Mouse (Mus musculus): Measurements from ENCODE around the gene Garnl3.
"Not testable (repeated sequence)": the region's sequence is repeated elsewhere in the genome, so short reads cannot be mapped to it uniquely, and the experiment has no call there.

Garnl3 gene

GRCm38 (mm10) chr2:33022846-33023245 lies 108.6 kb downstream of the Garnl3 start:
- DNase-seq = peak; percentile 35 to 60

- peak; percentile 60 to 76 for DNase-seq
Observed at GRCm38 (mm10) chr2:33018026-33018425, 113.4 kb downstream of the Garnl3 start.

GRCm38 (mm10) chr2:33017191-33017590 lies 114.3 kb downstream of the Garnl3 start:
- DNase-seq = no peak

DNA sequence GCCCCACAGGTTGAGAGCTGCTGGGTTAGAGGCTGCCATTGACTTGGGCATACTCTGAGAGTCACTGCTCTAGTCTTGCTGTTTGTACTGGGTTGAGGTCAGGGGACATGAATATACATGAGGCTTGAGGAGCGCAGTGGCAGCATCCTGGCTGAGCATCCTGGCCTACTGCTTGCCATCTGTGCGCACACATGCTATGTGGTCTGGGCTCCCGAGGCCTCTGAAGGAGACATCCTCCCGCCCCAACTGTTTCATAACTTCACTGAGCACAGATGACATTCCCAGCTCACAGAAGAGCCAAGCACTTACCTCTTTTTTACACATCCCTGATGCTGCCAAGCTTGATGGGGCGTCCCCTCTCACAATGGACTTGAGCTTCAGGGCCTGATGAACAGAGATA lies 116.6 kb downstream of the Garnl3 start:
- DNase-seq = no peak

DNA sequence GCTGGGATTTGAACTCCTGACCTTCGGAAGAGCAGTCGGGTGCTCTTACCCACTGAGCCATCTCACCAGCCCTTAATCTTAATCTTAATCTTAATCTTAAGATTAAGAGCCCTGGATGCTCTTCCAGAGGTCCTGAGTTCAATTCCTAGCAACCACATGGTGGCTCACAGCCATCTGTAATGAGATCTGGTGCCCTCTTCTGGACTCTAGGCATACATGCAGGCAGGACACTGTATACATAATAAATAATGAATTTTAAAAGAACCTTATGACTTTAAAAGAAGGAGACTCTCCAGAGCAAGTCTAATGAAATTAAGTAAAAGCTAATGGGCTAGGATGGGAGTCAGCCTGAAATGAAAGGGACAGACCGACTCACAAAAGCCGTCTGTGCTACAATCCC lies 122.4 kb downstream of the Garnl3 start:
- not testable (repeated sequence) for DNase-seq

DNA sequence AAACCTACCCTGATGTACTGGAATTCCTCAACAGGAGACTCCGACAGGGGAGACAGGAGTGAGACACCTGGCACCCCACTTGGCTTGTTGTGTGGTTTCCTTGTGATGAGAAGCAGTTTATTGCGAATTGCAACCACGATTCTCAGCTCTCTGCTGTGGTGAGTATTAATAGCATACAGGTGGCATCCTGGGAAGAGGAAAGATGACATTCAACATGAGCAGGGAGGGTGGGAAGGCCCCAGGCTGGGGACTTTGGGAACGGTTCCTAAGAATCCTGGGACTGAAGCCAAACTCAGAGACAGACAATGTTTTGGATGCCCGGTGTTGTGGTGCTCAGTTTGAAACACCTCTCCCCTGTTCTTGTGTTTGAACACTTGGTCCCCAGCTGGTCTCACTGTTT lies 126.4 kb downstream of the Garnl3 start:
- DNase-seq = no peak

DNA sequence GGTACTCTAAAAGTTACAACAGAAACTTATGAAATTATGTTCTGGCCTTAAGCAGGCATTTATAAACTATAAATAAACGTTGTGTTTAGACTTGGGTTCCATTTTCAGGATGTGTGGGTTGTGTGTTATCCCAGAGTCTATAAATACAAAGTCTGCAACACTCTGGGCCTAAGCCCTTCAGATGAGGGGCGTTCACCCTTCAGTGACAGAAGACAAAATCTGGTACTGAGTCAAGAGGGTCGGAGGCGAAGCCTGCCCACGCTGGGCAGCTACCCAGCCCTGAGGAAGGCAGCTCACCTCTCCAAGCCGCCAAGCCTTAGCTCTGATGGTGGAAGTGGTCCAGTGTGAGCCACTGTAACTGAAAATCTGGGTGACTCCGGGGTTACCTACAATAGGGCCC lies 129.3 kb downstream of the Garnl3 start:
- DNase-seq = no peak

GRCm38 (mm10) chr2:32999752-33000151 lies 131.7 kb downstream of the Garnl3 start:
- DNase-seq = no peak

- no peak for DNase-seq
Observed at GRCm38 (mm10) chr2:32997792-32998191, 133.7 kb downstream of the Garnl3 start.

DNA sequence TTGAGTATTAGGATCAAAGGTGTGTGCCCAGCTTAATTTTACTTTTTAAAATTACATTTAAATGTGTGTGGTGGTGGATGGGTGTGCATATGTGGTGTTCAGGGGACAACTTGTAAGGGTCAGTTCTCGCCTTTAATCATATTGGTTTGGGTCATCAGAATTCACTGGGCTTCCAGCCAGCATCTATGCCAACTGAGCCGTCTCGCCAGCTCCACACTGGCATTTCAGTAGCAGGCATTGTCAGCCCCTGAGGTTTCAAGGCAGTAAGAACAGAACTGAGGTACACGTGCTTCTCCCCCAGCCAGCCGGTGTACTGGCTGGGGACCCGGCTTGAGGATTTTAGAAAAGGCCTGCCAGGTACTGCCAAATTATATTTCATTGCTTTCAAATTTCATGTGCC lies 134.4 kb downstream of the Garnl3 start:
- DNase-seq = no peak

DNA sequence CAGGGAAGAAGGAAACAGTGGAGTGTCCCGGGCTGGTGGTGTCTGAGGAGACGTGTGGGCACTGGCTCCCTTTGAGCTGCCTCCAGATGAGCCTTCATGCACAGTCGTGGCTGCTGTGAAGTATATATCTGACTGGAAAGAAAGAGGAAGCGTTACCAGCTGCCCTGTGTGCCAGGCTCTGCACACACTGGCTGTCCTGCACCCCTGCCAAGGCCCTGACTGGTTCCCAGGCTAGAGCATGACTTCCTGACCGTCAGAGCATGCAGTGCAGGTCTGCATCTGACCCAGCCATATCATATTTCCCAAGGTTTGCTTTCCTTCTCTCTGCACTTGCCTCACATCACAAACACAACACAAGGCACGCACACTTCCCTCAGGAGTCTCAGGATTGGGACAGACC lies 139.3 kb downstream of the Garnl3 start:
- DNase-seq = no peak

DNA sequence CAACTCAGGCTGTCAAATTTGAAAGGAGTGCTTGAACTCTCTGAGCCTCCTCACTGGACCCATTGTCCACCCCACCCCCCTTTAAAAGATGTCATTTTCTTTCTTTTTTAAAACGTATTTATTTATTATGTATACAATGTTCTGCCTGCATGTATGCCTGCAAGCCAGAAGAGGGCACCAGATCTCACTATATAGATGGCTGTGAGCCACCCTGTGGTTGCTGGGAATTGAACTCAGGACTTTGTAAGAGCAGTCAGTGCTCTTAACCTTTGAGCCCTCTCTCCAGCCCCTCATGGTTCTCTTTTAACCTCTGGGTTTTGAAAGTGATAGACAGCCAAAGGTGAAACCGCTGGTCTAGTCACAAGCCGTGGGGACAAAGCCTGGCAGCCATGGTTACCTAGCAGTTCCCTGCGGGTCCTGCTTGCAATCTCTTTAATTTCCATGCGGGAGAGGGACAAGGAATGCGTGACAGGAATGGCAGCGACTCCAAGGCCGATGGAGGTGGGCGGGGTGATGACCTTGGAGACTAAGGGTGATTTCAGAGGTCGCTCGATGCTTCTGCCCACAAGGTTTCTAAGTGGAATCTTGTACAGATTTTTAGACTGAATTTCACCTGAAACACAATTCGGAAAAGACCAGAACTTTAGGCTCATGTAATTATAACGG lies 141.2 kb downstream of the Garnl3 start:
- no peak for DNase-seq

- DNase-seq = peak in 1 of 2 experiments; percentile 40
Observed at GRCm38 (mm10) chr2:32989376-32989775, 142.1 kb downstream of the Garnl3 start.

DNA sequence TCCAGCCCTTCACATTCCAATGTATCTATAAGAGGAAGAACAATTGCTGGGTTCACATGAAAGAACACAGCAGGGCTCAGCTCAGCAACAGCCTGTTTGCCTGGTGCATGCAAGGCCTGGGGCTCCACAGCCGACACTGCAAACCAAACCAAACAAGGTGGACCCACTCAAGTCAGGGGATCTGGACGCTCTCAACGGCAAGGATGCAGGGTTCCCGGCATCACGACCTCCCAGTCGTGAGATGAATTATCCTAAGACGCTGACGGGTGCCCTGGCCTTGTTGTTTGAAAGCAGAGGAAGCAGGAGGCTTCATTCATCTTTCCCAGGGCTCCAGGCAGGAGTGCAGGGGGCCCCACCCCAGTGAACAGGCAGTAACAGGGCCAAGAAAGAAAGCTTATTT lies 145.6 kb downstream of the Garnl3 start:
- DNase-seq = no peak

DNA sequence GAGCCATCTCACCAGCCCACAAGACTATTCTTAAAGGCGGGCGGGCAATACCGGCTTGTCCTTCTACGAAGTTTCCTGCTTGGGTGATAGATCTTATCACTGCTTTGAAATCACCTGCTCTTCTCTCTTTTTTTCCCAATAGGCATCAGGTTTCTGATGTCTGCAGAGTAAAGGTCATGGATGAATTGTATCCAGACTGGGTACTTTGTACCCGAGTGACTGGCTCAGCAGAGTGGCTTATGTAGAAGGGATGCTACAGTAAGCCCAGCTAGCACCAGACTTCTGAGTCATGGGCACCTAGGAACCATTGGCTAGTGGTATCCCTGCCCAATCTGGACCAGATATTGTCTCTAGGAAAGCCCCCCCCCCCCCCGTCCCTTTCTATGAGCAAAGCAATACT lies 147.8 kb downstream of the Garnl3 start:
- no peak for DNase-seq

GRCm38 (mm10) chr2:32982700-32983099 lies 148.8 kb downstream of the Garnl3 start:
- DNase-seq = no peak

DNA sequence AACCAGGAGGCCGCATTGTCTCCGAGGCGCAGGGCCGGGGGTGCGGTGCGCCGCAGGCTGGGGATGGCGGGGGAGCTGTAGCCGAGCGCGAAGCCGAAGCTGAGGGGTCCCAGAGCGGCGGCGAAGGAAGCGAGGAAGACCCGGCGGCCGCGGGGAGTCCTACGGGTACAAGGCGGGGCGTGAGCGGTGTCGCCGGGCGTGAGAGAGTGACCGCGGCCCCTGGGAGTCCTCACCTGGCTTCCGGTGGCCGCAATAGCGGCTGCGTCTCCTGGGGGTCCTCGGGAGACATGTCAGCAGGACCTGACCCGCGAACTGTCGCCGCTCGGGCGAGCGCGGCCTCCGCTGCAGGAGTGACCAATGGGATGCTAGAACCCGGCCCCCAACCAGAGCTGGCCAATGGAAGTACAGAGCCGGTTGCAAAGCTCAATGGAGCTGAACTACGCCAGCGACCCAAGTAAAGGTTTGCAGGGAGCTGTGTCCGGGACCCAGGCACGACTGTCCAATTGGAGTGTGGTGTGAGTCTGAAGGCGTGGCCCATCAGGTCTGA lies 149.7 kb downstream of the Garnl3 start, which contains the start of gene Slc2a8:
TSS of gene Slc2a8 (minus strand) at position 359 of the 547 bp plus-strand sequence.
- peak; percentile 95 to 98 for DNase-seq

DNA sequence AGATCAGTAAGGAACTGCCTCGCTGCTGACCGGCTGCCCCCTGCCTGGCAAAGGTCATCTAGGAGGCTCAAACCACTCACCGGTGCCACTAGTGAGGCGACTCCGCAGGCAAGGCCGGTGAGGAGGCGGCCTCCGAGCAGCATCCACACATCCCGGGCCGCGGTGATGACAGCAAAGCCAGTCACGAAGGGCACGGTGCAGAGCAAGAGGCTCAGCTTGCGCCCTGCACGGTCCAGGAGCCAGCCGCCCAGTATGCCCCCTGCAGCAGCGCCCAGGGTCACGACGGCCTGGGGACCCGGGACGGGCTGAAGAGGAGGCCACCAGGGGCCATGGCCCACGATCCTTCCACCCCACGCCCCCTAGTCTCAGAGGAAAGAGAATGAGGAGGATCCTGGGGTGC lies 150.2 kb downstream of the Garnl3 start:
- no peak for DNase-seq

DNA sequence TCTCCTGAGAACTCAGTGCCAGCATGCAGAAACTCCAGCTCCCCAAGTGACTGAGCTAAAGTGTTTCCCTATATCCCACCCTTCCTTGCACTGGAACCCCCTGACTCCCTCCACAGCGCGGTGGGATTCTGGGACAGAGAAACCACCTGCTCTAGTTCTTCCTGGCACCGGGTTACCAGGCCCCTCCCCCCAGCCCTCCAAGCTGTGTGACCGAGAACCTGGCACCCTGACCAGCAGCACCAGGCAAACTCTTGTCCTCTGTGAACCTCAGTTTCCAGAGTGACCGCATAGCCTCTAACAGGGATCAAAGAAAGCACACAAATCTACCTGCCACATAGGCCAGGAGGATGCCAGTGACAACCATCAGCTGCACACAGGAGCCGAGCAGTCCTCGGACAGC lies 151.8 kb downstream of the Garnl3 start:
- DNase-seq = no peak

GRCm38 (mm10) chr2:32978675-32979074 lies 152.8 kb downstream of the Garnl3 start:
- no peak for DNase-seq

DNA sequence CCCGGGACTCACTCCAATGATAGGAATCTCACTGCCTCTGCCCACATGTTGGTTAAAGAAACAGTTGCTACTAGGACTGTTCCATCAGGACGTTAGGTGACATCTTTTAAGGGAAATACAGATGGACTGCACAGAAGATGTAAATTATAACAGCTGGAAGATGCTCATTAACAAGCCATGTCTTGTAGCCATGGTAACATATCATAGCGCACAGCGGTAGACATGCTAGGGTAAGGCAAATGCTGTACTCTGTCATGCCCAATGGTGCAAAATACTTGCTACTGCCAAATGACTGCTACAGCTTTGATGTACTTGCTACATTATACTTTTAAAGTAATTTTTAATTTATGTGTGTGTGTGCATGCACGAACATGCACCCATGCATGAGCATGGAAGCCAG lies 154.3 kb downstream of the Garnl3 start:
- DNase-seq = no peak

GRCm38 (mm10) chr2:32974216-32974615 lies 157.2 kb downstream of the Garnl3 start:
- DNase-seq = no peak

DNA sequence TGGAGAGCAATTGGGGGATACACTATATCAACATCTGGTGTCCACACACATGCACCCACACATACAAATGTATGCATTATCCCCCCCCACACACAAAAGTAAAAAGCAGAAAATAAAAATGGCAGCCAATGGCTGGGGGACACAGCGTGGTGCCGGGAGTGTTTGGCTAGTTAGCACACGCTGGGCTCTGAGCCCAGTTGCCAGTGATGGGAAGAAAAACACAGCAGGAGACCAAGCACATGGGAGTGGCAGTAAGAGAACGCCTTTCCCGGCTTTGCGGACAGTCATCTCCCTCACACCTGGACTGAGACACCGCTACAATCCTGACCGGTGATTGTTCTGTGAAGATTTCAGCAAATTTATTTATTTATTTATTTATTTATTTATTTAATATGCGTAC lies 160.2 kb downstream of the Garnl3 start:
- DNase-seq = no peak

GRCm38 (mm10) chr2:32969326-32969725 lies 162.1 kb downstream of the Garnl3 start:
- DNase-seq = no peak

- DNase-seq = no peak
Observed at GRCm38 (mm10) chr2:32968024-32968614, 163.3 kb downstream of the Garnl3 start.

Measured in kidney, postnatal 25 days (tissue).